Mouse (Mus musculus): ENCODE data around the gene Nadsyn1. TPM values are rescaled to one million over a fixed set of nuclear protein-coding genes. Genes with fewer than 3 reads are reported as not detected.

Nadsyn1 gene
- total RNA-seq, 2 experiments from 2014 or later: 4.5 to 6.1 TPM

DNA sequence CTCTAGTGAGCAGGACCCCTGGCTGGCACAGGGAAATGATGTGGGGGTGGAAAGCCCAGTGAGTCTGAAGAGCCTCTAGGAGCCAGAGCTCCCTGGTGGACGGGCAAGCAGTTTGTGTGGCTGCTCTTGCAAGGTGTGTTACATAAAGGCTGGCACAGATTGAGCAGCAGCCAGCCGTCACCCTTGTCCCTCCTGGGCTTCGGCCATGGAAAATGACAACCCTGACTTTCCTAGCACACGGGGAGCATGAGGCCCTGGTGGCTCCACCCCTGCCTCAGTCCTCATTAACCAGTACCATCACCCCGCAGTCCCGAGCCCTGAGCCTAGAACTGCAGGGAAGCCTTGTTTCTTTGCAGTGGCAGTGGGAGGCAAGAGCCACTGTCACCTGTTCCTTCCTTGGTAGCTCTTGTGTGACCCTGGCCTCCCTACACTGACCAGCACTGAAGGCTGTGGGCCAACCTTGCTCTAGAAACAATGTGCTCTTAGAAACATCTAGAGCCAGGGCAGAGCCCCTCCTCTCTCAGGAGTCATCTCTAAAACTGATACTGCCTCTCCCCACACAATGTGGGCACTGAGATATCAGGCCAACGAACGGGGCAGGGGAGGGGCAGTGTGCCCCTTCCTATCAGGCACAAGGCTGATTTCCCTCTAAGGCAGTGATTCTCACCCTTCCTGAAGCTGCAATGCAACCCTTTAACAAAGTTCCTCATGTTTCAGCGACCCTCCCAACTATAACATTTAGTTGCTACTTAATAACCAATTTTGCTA is 67.1 kb downstream of the Nadsyn1 start:
- intact Hi-C loops (cut with DNase I): no loop called here
- DNase-seq: no peak

DNA sequence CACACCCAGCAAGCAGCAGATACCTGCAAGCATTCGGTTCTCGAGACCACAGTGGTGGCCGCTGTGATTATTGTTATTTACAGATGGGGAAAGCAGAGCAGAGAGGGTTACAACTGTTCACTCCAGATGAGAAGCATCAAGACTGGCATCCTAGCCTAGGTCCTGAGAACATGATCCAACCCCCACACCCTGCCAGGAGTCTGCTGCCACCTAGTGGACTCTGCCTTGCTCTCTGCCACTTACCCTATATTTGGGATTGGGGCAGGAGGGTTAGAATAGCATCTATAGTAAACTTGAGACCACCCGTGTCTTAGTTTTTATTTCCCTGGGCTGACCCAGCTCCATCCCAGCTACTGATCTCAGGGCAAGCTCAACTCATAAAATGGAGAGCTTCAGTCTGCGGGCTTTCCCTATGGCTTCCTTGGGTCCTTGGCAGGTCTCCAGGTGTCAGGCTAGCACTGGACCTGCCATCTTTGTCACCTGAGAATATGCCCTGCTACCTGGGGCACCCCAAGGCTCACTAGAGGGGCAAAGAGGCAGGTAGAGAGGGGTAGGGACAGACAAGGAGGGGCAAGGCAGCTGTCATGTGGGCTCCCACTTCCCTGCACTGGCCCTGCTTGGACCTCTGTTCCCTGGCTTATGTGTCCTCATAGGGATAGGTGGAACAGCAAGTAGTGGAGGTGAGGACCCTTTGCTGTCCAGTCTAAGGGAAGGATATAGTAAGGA is 68.5 kb downstream of the Nadsyn1 start:
- intact Hi-C loops (cut with DNase I): no loop called here

DNA sequence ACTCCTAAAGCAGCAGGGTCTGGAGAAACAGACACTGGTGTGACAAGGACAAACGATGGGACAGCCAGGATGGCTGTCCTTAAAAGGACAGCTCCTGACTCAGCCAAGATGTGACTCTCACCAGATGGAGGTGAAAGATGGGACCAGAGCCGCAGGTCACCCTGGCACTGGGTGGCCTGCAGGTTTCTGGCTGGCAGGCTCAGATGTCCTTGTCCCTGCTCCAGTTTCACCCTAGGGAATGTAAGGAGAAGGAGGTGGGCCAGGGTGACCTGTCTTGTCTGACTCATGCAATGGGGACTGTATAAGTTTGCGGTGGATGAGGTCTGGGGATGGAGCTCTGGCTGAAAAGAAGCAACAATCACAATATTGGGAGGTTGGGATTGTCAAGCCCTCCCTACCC is 70.0 kb downstream of the Nadsyn1 start:
- intact Hi-C loops (cut with DNase I): no loop called here
- no peak for DNase-seq

More for the DNA sequence above, 68.5 kb downstream of the Nadsyn1 start:
- DNase-seq: peak; percentile 72

DNA sequence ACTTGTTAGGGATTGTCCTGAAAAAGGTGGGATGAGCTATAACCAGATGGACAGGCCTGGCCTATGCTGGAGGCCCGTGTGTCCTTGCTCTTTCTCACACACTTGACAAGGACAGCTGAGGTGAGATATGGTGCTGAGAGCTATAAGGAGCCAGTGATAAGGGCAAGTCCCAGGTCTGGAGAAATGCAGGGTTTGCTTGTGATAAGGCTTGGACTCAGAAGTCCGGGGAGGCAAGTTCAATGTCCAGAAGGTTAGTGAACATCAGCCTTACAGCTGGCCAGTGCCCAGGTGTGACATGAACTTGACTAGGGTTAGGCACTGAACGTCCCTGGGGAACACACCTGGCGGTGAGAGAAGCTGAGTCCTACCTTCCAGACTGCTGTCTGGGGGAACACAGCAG is 70.6 kb downstream of the Nadsyn1 start:
- DNase-seq: no peak
- intact Hi-C loops (cut with DNase I): no loop called here

DNA sequence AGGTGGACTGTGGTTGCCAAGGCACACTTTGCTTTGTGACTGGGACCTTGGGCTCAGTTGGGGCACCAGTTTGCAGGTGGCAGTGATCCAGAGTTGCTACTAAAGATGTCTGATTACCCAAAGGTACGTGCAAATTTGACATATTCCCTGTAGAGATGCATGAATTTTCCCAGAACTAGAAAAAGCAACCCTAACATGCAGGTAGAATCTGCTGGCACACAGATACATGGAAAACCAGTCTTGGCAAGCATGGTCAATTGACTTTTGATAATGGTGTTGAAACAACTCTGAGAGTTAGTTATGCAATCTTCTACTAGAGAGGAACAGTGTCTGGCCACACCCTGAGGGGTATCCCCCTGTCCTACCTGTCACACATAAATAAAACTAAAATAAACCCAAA is 71.3 kb downstream of the Nadsyn1 start:
- intact Hi-C loops (cut with DNase I): no loop called here
- DNase-seq: no peak

DNA sequence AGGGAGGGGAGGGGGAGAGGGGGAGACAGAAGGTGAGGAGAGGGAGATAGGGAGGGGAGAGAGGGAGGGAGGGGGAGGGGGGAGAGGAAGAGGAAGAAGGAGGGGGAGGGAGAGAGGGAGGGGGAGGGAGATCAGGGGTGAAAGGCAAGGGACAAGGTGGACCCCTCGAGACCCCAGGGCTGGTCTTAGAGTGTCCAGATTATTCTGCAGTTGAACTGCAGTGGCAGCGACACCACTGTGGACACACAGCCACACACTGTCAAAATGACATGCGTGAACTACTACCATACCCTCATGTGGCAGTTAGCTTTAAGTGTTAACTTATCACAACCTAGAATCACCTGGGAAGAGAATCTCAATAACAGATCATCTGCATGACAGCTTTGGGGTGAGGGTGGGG is 73.6 kb downstream of the Nadsyn1 start:
- intact Hi-C loops (cut with DNase I): no loop called here
- no peak for DNase-seq

DNA sequence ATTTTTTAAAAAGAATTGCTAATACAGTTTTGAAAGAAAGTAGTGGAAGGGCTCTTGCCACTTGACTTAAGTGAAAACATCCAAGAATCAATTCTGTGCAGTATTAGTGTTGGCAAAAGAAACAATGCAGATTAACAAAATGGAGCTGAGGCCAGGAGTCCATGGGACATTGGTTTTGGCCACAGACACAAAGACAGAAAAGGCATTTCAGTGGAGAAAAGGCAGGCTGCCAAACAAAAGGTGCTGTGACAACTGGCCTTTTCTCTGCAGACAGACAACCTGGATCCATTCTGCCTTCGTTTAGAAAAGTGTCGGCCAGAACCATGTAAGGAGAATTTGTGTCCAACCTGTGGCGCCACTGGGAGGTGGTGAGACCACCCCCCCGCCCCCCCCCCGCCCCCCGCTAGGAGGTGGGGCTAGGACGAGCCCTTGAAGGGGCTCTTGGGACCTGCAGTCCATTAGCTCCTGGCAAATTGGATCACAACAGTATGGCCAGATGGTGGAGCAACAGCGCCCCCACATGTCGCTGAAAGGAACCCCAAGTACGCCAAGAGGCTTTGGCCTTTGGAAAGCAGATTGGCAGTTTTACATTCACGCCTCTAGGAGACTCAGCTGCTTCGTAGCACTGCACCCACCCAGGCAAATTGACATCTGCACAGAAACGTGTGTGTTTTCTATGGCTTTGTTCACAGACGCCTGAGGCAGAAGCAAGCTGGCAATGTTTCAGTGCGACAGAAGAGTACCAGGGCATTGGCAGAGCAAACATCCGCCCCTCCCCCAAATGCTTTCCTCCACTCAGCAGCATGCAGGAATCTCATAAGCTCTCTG is 74.4 kb downstream of the Nadsyn1 start:
- intact Hi-C loops (cut with DNase I): no loop called here
- DNase-seq: peak; percentile 94

Small RNA genes within 50 kb of the gene (microRNA-seq; reads per million reads assigned to microRNA genes)
- not detected for gene Gm22064

Other genes starting within 250 kb of the Nadsyn1 start
- gene Cars, start 222.8 kb downstream of the Nadsyn1 start, total RNA-seq (2021): 10 to 100 TPM; 77.5 to 91.2 TPM
- under 1 TPM; 0.18 to 0.20 TPM for gene Tnfrsf26, start 194.1 kb downstream of the Nadsyn1 start, total RNA-seq (2021)
- gene Tnfrsf22, start 173.2 kb downstream of the Nadsyn1 start, total RNA-seq (2021): 1 to 10 TPM; 5.0 to 7.7 TPM
- 1 to 10 TPM; 2.1 to 2.9 TPM for gene Tnfrsf23, start 137.0 kb downstream of the Nadsyn1 start, total RNA-seq (2021)
- gene Osbpl5, start 65.9 kb downstream of the Nadsyn1 start, total RNA-seq (2021): 10 to 100 TPM; 67.5 to 84.1 TPM
- not detected for gene Mrgprg, start 55.9 kb downstream of the Nadsyn1 start, total RNA-seq (2021)
- 10 to 100 TPM; 15.3 to 16.5 TPM for gene Mrgpre, start 38.3 kb downstream of the Nadsyn1 start, total RNA-seq (2021)
- gene Dhcr7, start 296 bp upstream of the Nadsyn1 start, total RNA-seq (2021): 10 to 100 TPM; 84.2 to 85.6 TPM
- not detected for gene Gm498, start 44.0 kb upstream of the Nadsyn1 start, total RNA-seq (2021)
- 100 to 1,000 TPM; 133 to 143 TPM for gene Shank2, start 179.1 kb upstream of the Nadsyn1 start, total RNA-seq (2021)

All from left cerebral cortex, postnatal 4 days (tissue).